Mouse (Mus musculus) brain, embryonic 14.5 days (tissue): ENCODE data around the gene Thbs4.

Experiments
- CTCF ChIP-seq: fragments of 200-500 bp; IDR thresholded peaks from 2 replicates; pipeline ENCODE4 v1.5.1; 2012; ENCODE audit warnings: inconsistent platforms, mild to moderate bottlenecking, moderate library complexity, borderline replicate concordance; ENCODE audit not compliant: insufficient read depth, insufficient read length; ENCODE audit errors: extremely low read depth
- POLR2A ChIP-seq: fragments of 200-500 bp; IDR thresholded peaks from 2 replicates; pipeline ENCODE4 v1.6.1; 2012; ENCODE audit warnings: mild to moderate bottlenecking, inconsistent platforms, borderline replicate concordance; ENCODE audit not compliant: poor library complexity, insufficient read depth, insufficient read length, severe bottlenecking; ENCODE audit errors: extremely low read depth

- TF ChIP-seq POLR2A (no peak), CTCF (no peak)
These were observed 72.2 kb downstream of the Thbs4 start for GRCm38 (mm10) chr13:92722389-92722788.
